Mouse (Mus musculus): ENCODE data around the gene Olfr1223. TPM values are rescaled to one million over a fixed set of nuclear protein-coding genes. Genes with fewer than 3 reads are reported as not detected.

The Olfr1223 gene
- polyA plus RNA-seq, 1 experiment from 2014 or later: not detected

Other genes with a start within 250 kb of the Olfr1223 start
- gene Olfr1208, start 249.2 kb downstream of the Olfr1223 start, polyA plus RNA-seq (2015; fragmentation: Nextera tagmentation; extraction: Ambion mirVana): not detected in 2 replicates
- gene Olfr1209, start 236.4 kb downstream of the Olfr1223 start, polyA plus RNA-seq (2015; fragmentation: Nextera tagmentation; extraction: Ambion mirVana): not detected in 2 replicates
- gene Olfr1211, start 213.4 kb downstream of the Olfr1223 start, polyA plus RNA-seq (2015; fragmentation: Nextera tagmentation; extraction: Ambion mirVana): not detected in 2 replicates
- gene Olfr1212, start 197.6 kb downstream of the Olfr1223 start, polyA plus RNA-seq (2015; fragmentation: Nextera tagmentation; extraction: Ambion mirVana): not detected in 2 replicates
- not detected in 2 replicates for gene Gm13762, start 171.3 kb downstream of the Olfr1223 start, polyA plus RNA-seq (2015; fragmentation: Nextera tagmentation; extraction: Ambion mirVana)
- gene Olfr1214, start 158.9 kb downstream of the Olfr1223 start, polyA plus RNA-seq (2015; fragmentation: Nextera tagmentation; extraction: Ambion mirVana): not detected in 2 replicates
- not detected in 2 replicates for gene Olfr1215, start 144.6 kb downstream of the Olfr1223 start, polyA plus RNA-seq (2015; fragmentation: Nextera tagmentation; extraction: Ambion mirVana)
- gene Olfr1216, start 133.2 kb downstream of the Olfr1223 start, polyA plus RNA-seq (2015; fragmentation: Nextera tagmentation; extraction: Ambion mirVana): not detected in 2 replicates
- gene Olfr1217, start 119.5 kb downstream of the Olfr1223 start, polyA plus RNA-seq (2015; fragmentation: Nextera tagmentation; extraction: Ambion mirVana): not detected in 2 replicates
- gene Olfr1218, start 90.4 kb downstream of the Olfr1223 start, polyA plus RNA-seq (2015; fragmentation: Nextera tagmentation; extraction: Ambion mirVana): not detected in 2 replicates
- not detected in 2 replicates for gene Olfr1219, start 68.0 kb downstream of the Olfr1223 start, polyA plus RNA-seq (2015; fragmentation: Nextera tagmentation; extraction: Ambion mirVana)
- gene Olfr1220, start 44.7 kb downstream of the Olfr1223 start, polyA plus RNA-seq (2015; fragmentation: Nextera tagmentation; extraction: Ambion mirVana): not detected in 2 replicates
- gene Olfr1221, start 34.3 kb downstream of the Olfr1223 start, polyA plus RNA-seq (2015; fragmentation: Nextera tagmentation; extraction: Ambion mirVana): not detected in 2 replicates
- not detected in 2 replicates for gene Olfr1222, start 18.5 kb downstream of the Olfr1223 start, polyA plus RNA-seq (2015; fragmentation: Nextera tagmentation; extraction: Ambion mirVana)
- not detected in 2 replicates for gene Olfr1224-ps1, start 12.5 kb upstream of the Olfr1223 start, polyA plus RNA-seq (2015; fragmentation: Nextera tagmentation; extraction: Ambion mirVana)
- not detected in 2 replicates for gene Olfr1225, start 23.1 kb upstream of the Olfr1223 start, polyA plus RNA-seq (2015; fragmentation: Nextera tagmentation; extraction: Ambion mirVana)
- gene Olfr1226, start 48.5 kb upstream of the Olfr1223 start, polyA plus RNA-seq (2015; fragmentation: Nextera tagmentation; extraction: Ambion mirVana): not detected in 2 replicates
- not detected in 2 replicates for gene Olfr1228, start 102.5 kb upstream of the Olfr1223 start, polyA plus RNA-seq (2015; fragmentation: Nextera tagmentation; extraction: Ambion mirVana)
- not detected in 2 replicates for gene Olfr1229, start 136.5 kb upstream of the Olfr1223 start, polyA plus RNA-seq (2015; fragmentation: Nextera tagmentation; extraction: Ambion mirVana)
- not detected in 2 replicates for gene Olfr1230, start 145.7 kb upstream of the Olfr1223 start, polyA plus RNA-seq (2015; fragmentation: Nextera tagmentation; extraction: Ambion mirVana)
- not detected in 2 replicates for gene Olfr1231, start 155.5 kb upstream of the Olfr1223 start, polyA plus RNA-seq (2015; fragmentation: Nextera tagmentation; extraction: Ambion mirVana)
- gene Olfr1232, start 178.1 kb upstream of the Olfr1223 start, polyA plus RNA-seq (2015; fragmentation: Nextera tagmentation; extraction: Ambion mirVana): not detected in 2 replicates
- gene Olfr1233, start 190.8 kb upstream of the Olfr1223 start, polyA plus RNA-seq (2015; fragmentation: Nextera tagmentation; extraction: Ambion mirVana): not detected in 2 replicates
- not detected in 2 replicates for gene Olfr1234, start 213.3 kb upstream of the Olfr1223 start, polyA plus RNA-seq (2015; fragmentation: Nextera tagmentation; extraction: Ambion mirVana)

All from intestine, embryonic 15.5 days (tissue).